ENCODE assay signal across 9 mouse cellular contexts in the genomic region with DNA sequence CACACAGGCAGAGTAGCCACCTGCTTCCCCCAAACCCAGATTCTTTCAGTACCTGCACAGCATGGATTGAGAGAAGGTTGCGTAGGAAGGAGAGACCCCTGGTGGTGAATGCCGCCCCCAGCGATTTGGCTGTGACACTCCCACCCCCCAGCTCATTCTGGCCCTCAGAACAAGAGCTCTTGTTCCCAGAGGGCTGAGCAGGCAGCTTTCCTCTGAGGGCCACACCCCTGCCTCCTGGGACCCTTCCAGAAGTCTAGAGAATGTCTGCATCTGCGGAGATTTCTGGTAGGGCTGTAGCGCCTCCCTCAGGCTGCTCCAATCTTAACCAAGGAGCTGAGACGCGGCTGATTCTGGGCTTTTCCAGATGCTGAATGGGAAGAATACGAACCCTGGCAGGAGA.
DNase-seq lines count a peak whose midpoint lies in the region; ATAC-seq and TF ChIP-seq lines count a peak whose summit lies in the region.
"Had no signal": no experiment of that assay in that cellular context is flagged by ENCODE, and none has a peak within 500 bp of the region (broad histone marks: within the 10 kb centered on the region; RNA-seq: fewer than 3 reads in every experiment).

No protein-coding gene starts in this region.

- no peaks in the 10 kb centered on the region for H3K27me3 ChIP-seq in intestine, embryonic 16.5 days (replicated peaks; ENCODE audit: control insufficient read depth, insufficient read depth, low read length)
- no peaks in the 10 kb centered on the region for H3K27me3 ChIP-seq in neural tube, embryonic 11.5 days (ENCODE audit: control insufficient read depth, insufficient read depth, low read length)
- H3K27me3 ChIP-seq: liver, embryonic 13.5 days had no signal

- no peaks in the 10 kb centered on the region for H3K36me3 ChIP-seq in ES-E14 (ENCODE audit: control insufficient read depth, insufficient read depth, low read length, poor library complexity, severe bottlenecking)
- H3K36me3 ChIP-seq in intestine, embryonic 16.5 days (ENCODE audit: control insufficient read depth, insufficient read depth, low read length): no peaks in the 10 kb centered on the region
- H3K36me3 ChIP-seq in neural tube, embryonic 11.5 days (ENCODE audit: control insufficient read depth, insufficient read depth, low read length): no peaks in the 10 kb centered on the region
- H3K36me3 ChIP-seq: liver, embryonic 13.5 days had no signal

- in situ Hi-C loops in ES-E14 (cut with MboI; ENCODE audit: low sequenced_read_pairs in 2 of 2, unreplicated experiment in 2 of 2): loop anchor here in 1 of 2 experiments (10.0 kb wide), 1 partner anchor 153 kb away; no protein-coding TSS in a partner anchor

- WGBS in intestine, embryonic 16.5 days: 43% methylated on average over 8 of the region's 8 CpGs
- WGBS in neural tube, embryonic 11.5 days: 18% methylated on average over 8 of the region's 8 CpGs

- no peak overlapping the region for H3K9ac ChIP-seq in ES-E14 (ENCODE audit: insufficient read depth, low read depth, low read length, poor library complexity, severe bottlenecking)
- peak overlapping the region; percentile 28; the same call in 1 of the 2 replicates for H3K9ac ChIP-seq in intestine, embryonic 16.5 days (ENCODE audit: low read depth, low read length)
- peak overlapping the region; percentile 29; the same call in 1 of the 2 replicates for H3K9ac ChIP-seq in neural tube, embryonic 11.5 days (ENCODE audit: low read length)
- H3K9ac ChIP-seq: liver, embryonic 13.5 days had no signal

- no peak overlapping the region for H3K4me2 ChIP-seq in intestine, embryonic 16.5 days (ENCODE audit: low read depth, low read length)
- H3K4me2 ChIP-seq in neural tube, embryonic 11.5 days (ENCODE audit: low read depth): no peak overlapping the region
- H3K4me2 ChIP-seq: liver, embryonic 13.5 days had no signal

- no peaks in the 10 kb centered on the region for H3K9me3 ChIP-seq in ES-E14 (ENCODE audit: control insufficient read depth, insufficient read depth, low read depth, low read length)
- no peaks in the 10 kb centered on the region for H3K9me3 ChIP-seq in intestine, embryonic 16.5 days (ENCODE audit: control insufficient read depth, low read length)
- no peaks in the 10 kb centered on the region for H3K9me3 ChIP-seq in neural tube, embryonic 11.5 days (ENCODE audit: control insufficient read depth, low read length)
- H3K9me3 ChIP-seq: liver, embryonic 13.5 days had no signal

- peak; percentile 19; the same call in 1 of the 2 replicates for ATAC-seq in intestine, embryonic 16.5 days
- ATAC-seq in neural tube, embryonic 11.5 days (ENCODE audit: insufficient read depth, low FRiP score, low TSS enrichment): no peak

- H3K4me1 ChIP-seq in ES-E14 (ENCODE audit: control insufficient read depth in 2 of 2, insufficient read depth in 2 of 2, low read length in 2 of 2, poor library complexity in 1 of 2): peaks cover 0 to 9% of the 10 kb centered on the region in 2 experiments; a peak in 2 of 4 replicates
- H3K4me1 ChIP-seq in intestine, embryonic 16.5 days (ENCODE audit: control insufficient read depth, insufficient read depth, low read length): peaks cover 19% of the 10 kb centered on the region
- peaks cover 31% of the 10 kb centered on the region for H3K4me1 ChIP-seq in neural tube, embryonic 11.5 days (ENCODE audit: control insufficient read depth, insufficient read depth, low read length)
- H3K4me1 ChIP-seq: liver, embryonic 13.5 days had no signal

- H3K4me3 ChIP-seq in ES-E14 (ENCODE audit: insufficient read depth in 1 of 2, low read depth in 1 of 2, low read length in 2 of 2, poor library complexity in 1 of 2, severe bottlenecking in 1 of 2): no peak overlapping the region
- no peak overlapping the region for H3K4me3 ChIP-seq in intestine, embryonic 16.5 days (ENCODE audit: low read length)
- no peak overlapping the region for H3K4me3 ChIP-seq in neural tube, embryonic 11.5 days (ENCODE audit: low read depth, low read length)
- H3K4me3 ChIP-seq: liver, embryonic 13.5 days had no signal

- DNase-seq in heart, adult 11 months: peak; percentile 89
- no peak for DNase-seq in heart, adult 8-10 months (ENCODE audit: low spot score)
- peak; percentile 79 for DNase-seq in ES-E14 (ENCODE audit: low read depth, low spot score)
- DNase-seq in gastrocnemius, postnatal 10 days: peak; percentile 54
- DNase-seq in neural tube, embryonic 11.5 days (ENCODE audit: low spot score): peak; percentile 58
- no peak for DNase-seq in spleen, postnatal 36 days (ENCODE audit: low spot score in 2 of 2)
- no peak for DNase-seq in layer of hippocampus, adult 9-10 months (ENCODE audit: low spot score)
- DNase-seq: liver, embryonic 13.5 days had no signal

- 0 out of 2 replicates have a peak overlapping the region, but pooled peaks have one; percentile 49 for H3K27ac ChIP-seq in ES-E14 (ENCODE audit: insufficient read depth, low read depth, low read length, poor library complexity, severe bottlenecking)
- 0 out of 2 replicates have a peak overlapping the region, but pooled peaks have one; percentile 35 for H3K27ac ChIP-seq in intestine, embryonic 16.5 days (ENCODE audit: low read length)
- H3K27ac ChIP-seq in neural tube, embryonic 11.5 days (ENCODE audit: low read depth, low read length): no peak overlapping the region; the same call in 1 of the 2 replicates
- H3K27ac ChIP-seq: liver, embryonic 13.5 days had no signal

TF ChIP-seq in ES-E14, 5 proteins besides CTCF, POLR2A, EP300 and RAD21:
- TF ChIP-seq HCFC1 (IDR thresholded peaks at IDR 0.05; ENCODE audit: borderline replicate concordance, insufficient read depth, low read length) (no peak), ZNF384 (IDR thresholded peaks at IDR 0.05; ENCODE audit: low read depth, low read length) (no peak), ZC3H11A (IDR thresholded peaks at IDR 0.05; ENCODE audit: borderline replicate concordance, low read depth, low read length) (peak; percentile 22; the same call in 1 of the 2 replicates), MAFK (IDR thresholded peaks at IDR 0.05; ENCODE audit: insufficient read depth, low read depth, low read length) (peak; percentile 30; the same call in 1 of the 2 replicates), CHD2 (IDR thresholded peaks at IDR 0.05; ENCODE audit: low read depth, low read length) (no peak)

Comparison
In these comparisons a context has a peak if more than half of its experiments do, and no peak if none do; other contexts are left out.
1. DNase-seq: peak in heart, adult 11 months (single experiment), ES-E14 (single experiment), gastrocnemius, postnatal 10 days (single experiment) and neural tube, embryonic 11.5 days (single experiment); none in heart, adult 8-10 months (single experiment), spleen, postnatal 36 days (0 of 2) and layer of hippocampus, adult 9-10 months (single experiment).